Comparison of ENCODE assay signal across 8 mouse cellular contexts in genomic region chr2:35978941-35979643, GRCm38 (mm10). TPM values are rescaled to one million over a fixed set of nuclear protein-coding genes. Genes with fewer than 3 reads are reported as not detected.
DNase-seq lines count a peak whose midpoint lies in the region; ATAC-seq and TF ChIP-seq lines count a peak whose summit lies in the region.

No protein-coding gene starts in this region.

- no peak for TF ChIP-seq CTCF in spleen, adult 2 months (IDR thresholded peaks at IDR 0.05; ENCODE audit: extremely low read depth, insufficient read depth, insufficient read length, insufficient replicate concordance)

- peak overlapping the region; percentile 87 for H3K4me3 ChIP-seq in hindbrain, embryonic 13.5 days
- peak overlapping the region; percentile 71 for H3K4me3 ChIP-seq in limb, embryonic 10.5 days
- peak overlapping the region; percentile 87 for H3K4me3 ChIP-seq in spleen, adult 2 months (ENCODE audit: extremely low read depth, insufficient read depth, insufficient read length)

- no peaks in the 10 kb centered on the region for H3K36me3 ChIP-seq in hindbrain, embryonic 13.5 days
- H3K36me3 ChIP-seq in limb, embryonic 10.5 days: no peaks in the 10 kb centered on the region
- no peaks in the 10 kb centered on the region for H3K36me3 ChIP-seq in spleen, adult 2 months (ENCODE audit: control insufficient read depth, insufficient read depth, low read length)

- peaks cover 7% of the 10 kb centered on the region; the same call in 1 of the 2 replicates for H3K27me3 ChIP-seq in hindbrain, embryonic 13.5 days
- peaks cover 20% of the 10 kb centered on the region for H3K27me3 ChIP-seq in limb, embryonic 10.5 days (ENCODE audit: low read depth, poor library complexity, severe bottlenecking)
- no peaks in the 10 kb centered on the region for H3K27me3 ChIP-seq in spleen, adult 2 months (ENCODE audit: control insufficient read depth, insufficient read depth, low read length)

- under 1% methylated on average over 40 of the region's 76 CpGs for WGBS in hindbrain, embryonic 13.5 days
- WGBS in limb, embryonic 10.5 days: under 1% methylated on average over 54 of the region's 76 CpGs
- WGBS in spleen, adult 2 months: under 1% methylated on average over 74 of the region's 76 CpGs

- ATAC-seq in hindbrain, embryonic 13.5 days (ENCODE audit: low FRiP score): peak; percentile 72
- peak; percentile 15 for ATAC-seq in megakaryocyte progenitor cell, adult 5-6 weeks (replicated peaks; ENCODE audit: poor library complexity)

- H3K9ac ChIP-seq in hindbrain, embryonic 13.5 days: peak overlapping the region; percentile 96

- H3K9me3 ChIP-seq in hindbrain, embryonic 13.5 days: no peaks in the 10 kb centered on the region
- H3K9me3 ChIP-seq in limb, embryonic 10.5 days (replicated peaks): no peaks in the 10 kb centered on the region

- peak; percentile 57 to 58 for DNase-seq in right cerebral cortex, postnatal 10 days (ENCODE audit: low spot score in 2 of 2)
- no peak for DNase-seq in right cerebral cortex, adult 18-20 months
- DNase-seq in cerebellum, adult 8-10 months: peak; percentile 59
- DNase-seq in gastrocnemius, adult 18-20 months (ENCODE audit: low spot score): peak; percentile 38
- peak; percentile 74 for DNase-seq in limb, embryonic 10.5 days (ENCODE audit: low spot score)
- peak in 1 of 2 experiments; percentile 28 for DNase-seq in spleen, adult 2 months (ENCODE audit: low read depth in 1 of 2, low spot score in 2 of 2)

- peak overlapping the region; percentile 92 for H3K27ac ChIP-seq in hindbrain, embryonic 13.5 days
- peak overlapping the region; percentile 82 for H3K27ac ChIP-seq in limb, embryonic 10.5 days
- peak overlapping the region; percentile 30; the same call in 1 of the 2 replicates for H3K27ac ChIP-seq in spleen, adult 2 months (ENCODE audit: insufficient read depth, low read length)

- peak overlapping the region; percentile 98 for H3K4me2 ChIP-seq in hindbrain, embryonic 13.5 days

- no peak for TF ChIP-seq POLR2A in spleen, adult 2 months (IDR thresholded peaks at IDR 0.05; ENCODE audit: low read depth, low read length)

- peaks cover 21% of the 10 kb centered on the region for H3K4me1 ChIP-seq in hindbrain, embryonic 13.5 days (replicated peaks)
- peaks cover 19% of the 10 kb centered on the region for H3K4me1 ChIP-seq in limb, embryonic 10.5 days
- peaks cover 7% of the 10 kb centered on the region for H3K4me1 ChIP-seq in spleen, adult 2 months (ENCODE audit: control insufficient read depth, insufficient read depth, insufficient read length)

RNA-seq across cellular contexts. Expression of gene Ttll11, which starts 0.6 kb away (rescaled TPM):
- 1 to 10 TPM; 1.7 to 2.1 TPM for total RNA-seq in gastrocnemius, adult 18-20 months (2021)
- polyA plus RNA-seq in hindbrain, embryonic 13.5 days (2015; fragmentation: Nextera tagmentation; extraction: Ambion mirVana): 4.1 and 4.3 TPM in 2 replicates
- 0.65 TPM in 2 replicates for polyA plus RNA-seq in limb, embryonic 10.5 days (2016; fragmentation: Nextera tagmentation; extraction: Ambion mirVana)
- total RNA-seq in megakaryocyte progenitor cell, adult 5-6 weeks (2015): not detected in 2 replicates
- 0.04 TPM in 1 of 2 replicates, not detected in the other for total RNA-seq in megakaryocyte progenitor cell, adult 5-6 weeks (2017)
- polyA plus RNA-seq in spleen, adult 2 months (2012; rRNA removed): 1.3 and 2.0 TPM in 2 replicates

Comparison
In these comparisons a context has a peak if more than half of its experiments do, and no peak if none do; other contexts are left out.
1. H3K27ac ChIP-seq: peak in every context shown above with its lines; median percentile 92 in hindbrain, embryonic 13.5 days; 82 in limb, embryonic 10.5 days; 30 in spleen, adult 2 months.